Mouse (Mus musculus): ENCODE data around the gene Anks1b.
"Not testable (repeated sequence)": the region's sequence is repeated elsewhere in the genome, so short reads cannot be mapped to it uniquely, and the experiment has no call there.

Anks1b gene

GRCm38 (mm10) chr10:90562906-90563305 lies 689.6 kb downstream of the Anks1b start:
- DNase-seq (ENCODE audit: low read depth, low spot score) = no peak

- no peak for DNase-seq (ENCODE audit: low read depth, low spot score)
Measured at GRCm38 (mm10) chr10:90576191-90577098, 703.1 kb downstream of the Anks1b start.

GRCm38 (mm10) chr10:90577099-90577461 lies 703.8 kb downstream of the Anks1b start:
- DNase-seq (ENCODE audit: low read depth, low spot score) = peak; percentile 6

DNA sequence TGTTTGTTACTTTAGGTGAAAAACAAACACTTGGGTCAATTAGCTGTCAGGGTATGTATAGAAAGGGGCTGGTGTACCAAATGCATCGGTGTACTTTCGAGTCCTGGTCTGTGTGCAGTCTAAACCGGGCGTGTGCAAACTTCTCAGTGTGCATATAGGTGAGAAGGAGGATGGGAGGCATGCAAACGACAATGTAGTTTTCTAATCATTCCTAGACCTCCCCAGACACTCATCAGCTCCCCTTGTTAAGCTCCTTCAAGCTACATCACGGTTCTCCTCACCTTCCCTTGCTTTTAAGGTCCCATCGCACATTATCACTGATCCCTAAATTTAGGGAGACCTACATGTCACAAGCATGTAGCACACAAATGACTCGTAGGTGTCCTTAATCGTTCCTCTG lies 704.5 kb downstream of the Anks1b start:
- DNase-seq (ENCODE audit: low read depth, low spot score) = no peak

- no peak for DNase-seq (ENCODE audit: low read depth, low spot score)
Measured at GRCm38 (mm10) chr10:90579970-90580369, 706.7 kb downstream of the Anks1b start.

DNA sequence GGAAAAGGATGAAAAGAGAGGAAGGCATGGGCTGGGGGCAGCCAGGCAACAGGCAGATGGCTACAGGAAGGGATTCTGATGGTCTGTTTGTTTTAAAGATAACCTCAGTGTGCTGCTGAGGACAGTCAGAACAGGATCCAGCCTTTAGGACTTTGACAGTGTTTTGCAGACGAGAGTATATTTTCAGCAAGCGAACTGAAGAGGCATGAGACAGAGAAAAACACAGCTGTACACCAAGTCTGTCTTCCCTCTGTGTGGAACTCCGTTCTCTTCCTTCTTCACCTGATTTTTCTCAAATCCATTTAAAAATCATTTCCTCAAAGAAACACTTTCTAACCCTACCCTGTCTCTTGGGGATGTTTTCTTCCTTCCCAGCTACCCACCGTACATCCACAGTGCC lies 710.7 kb downstream of the Anks1b start:
- DNase-seq (ENCODE audit: low read depth, low spot score) = no peak

GRCm38 (mm10) chr10:90596142-90596541 lies 722.8 kb downstream of the Anks1b start:
- peak; percentile 6 for DNase-seq (ENCODE audit: low read depth, low spot score)

GRCm38 (mm10) chr10:90596576-90596975 lies 723.3 kb downstream of the Anks1b start:
- DNase-seq (ENCODE audit: low read depth, low spot score) = no peak

GRCm38 (mm10) chr10:90599149-90599548 lies 725.8 kb downstream of the Anks1b start:
- no peak for DNase-seq (ENCODE audit: low read depth, low spot score)

- DNase-seq (ENCODE audit: low read depth, low spot score) = no peak
Measured at GRCm38 (mm10) chr10:90599726-90600531, 726.6 kb downstream of the Anks1b start.

DNA sequence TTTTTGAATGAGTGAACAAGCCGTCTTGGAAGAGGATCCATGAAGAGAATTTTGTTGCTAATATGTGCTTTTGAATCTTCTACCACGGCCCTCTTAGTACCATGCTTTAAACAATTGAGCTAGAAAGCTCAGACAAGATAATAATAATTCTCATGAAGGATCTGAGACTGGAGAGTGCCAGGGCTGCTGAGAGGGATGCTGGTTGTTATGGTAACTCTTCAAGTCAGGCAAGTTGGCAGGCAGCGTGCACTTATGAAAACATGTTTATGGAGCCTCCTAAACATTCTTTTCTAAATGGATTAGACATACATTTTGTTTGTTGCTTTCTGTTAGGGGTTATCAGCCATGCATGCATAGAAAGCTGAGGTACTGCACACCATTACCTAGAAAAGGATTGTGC lies 734.3 kb downstream of the Anks1b start:
- no peak for DNase-seq (ENCODE audit: low read depth, low spot score)

GRCm38 (mm10) chr10:90609437-90609836 lies 736.1 kb downstream of the Anks1b start:
- DNase-seq (ENCODE audit: low read depth, low spot score) = no peak

DNA sequence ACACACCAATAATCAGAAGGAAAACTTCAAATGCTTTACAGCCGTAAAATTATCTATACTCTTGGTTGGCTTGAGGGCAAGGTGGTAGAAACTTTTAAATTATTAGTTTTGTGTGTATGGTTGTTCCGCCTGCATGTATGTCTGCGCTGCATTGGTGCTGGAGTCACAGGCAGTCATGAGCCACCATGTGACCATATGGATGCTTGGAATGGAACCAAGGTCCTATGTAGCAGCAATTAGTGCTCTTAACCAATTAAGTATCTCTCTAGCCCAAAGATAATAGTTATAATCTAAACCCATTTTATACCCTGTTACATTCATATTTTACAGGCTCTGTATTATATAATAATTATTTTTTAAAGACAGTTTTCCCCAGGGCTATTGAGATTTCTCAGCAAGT lies 739.7 kb downstream of the Anks1b start:
- DNase-seq (ENCODE audit: low read depth, low spot score) = no peak

- DNase-seq (ENCODE audit: low read depth, low spot score) = no peak
Measured at GRCm38 (mm10) chr10:90615196-90615595, 741.9 kb downstream of the Anks1b start.

DNA sequence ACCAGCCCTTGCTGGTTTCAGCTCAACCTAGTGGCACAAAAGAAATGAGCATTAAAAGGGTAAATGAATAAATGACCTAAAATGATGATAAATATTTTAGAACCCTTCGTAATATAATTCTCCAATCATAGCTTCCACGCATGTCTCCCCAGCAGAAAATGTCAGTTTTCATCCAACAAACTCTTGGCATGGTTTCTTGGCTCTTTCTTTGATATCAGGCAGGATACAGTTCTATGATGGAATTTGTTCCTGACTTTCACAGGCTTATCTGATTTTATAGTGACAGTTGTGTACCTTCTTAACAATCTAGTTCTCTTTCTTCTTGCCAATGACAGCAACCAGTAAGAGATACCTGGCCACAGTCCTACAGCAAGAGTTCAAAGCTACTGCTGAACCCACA lies 743.3 kb downstream of the Anks1b start:
- DNase-seq (ENCODE audit: low read depth, low spot score) = no peak

DNA sequence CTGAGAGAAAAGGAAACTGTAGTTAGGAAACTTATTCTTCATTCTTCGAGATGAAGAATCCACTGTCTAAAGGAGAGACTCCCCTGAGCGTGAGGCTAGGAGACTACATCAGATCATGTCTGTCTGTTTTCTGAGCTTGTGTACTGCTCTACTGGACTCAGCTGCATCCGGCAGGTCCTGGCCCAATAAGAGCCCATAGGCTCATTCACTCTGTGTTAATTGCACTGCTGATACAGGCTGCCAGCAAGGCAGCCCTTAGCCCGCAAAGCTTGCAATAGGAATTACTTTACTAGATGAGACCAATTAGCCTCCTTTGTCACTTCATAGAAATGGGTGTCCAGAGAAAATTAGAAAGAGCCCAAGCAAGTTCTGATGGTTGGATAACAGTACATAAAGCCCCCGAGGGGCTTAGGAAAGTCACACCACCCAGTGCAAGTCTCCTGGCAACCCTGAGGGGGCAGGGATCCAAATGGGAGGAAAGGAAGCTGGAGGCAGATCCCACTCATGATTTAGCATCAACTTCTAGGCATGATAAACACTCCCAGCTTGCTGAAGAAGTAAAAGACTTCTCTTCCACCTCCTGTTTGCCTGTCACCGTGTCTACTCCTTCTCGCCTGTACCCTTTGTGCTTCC lies 744.5 kb downstream of the Anks1b start:
- no peak for DNase-seq (ENCODE audit: low read depth, low spot score)

DNA sequence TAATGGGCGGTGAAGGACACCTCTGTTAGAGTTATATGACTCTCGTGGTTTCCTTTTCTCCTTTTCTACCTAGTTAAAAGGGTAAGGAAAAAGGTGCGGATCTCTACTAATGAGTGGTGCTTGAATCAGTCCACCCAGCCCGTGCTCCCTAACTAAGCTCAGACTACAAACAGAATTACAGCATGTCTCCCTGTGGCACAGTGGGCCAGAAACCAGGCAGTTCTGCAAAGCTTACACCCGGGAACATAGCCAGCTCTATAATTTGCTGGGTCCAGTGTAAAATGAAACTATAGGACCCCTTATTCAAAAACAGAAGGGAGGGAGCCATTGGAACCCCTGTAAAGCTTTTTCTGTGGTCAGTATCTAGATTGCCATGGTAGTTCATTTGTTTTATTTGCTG lies 754.2 kb downstream of the Anks1b start:
- DNase-seq (ENCODE audit: low read depth, low spot score) = no peak

DNA sequence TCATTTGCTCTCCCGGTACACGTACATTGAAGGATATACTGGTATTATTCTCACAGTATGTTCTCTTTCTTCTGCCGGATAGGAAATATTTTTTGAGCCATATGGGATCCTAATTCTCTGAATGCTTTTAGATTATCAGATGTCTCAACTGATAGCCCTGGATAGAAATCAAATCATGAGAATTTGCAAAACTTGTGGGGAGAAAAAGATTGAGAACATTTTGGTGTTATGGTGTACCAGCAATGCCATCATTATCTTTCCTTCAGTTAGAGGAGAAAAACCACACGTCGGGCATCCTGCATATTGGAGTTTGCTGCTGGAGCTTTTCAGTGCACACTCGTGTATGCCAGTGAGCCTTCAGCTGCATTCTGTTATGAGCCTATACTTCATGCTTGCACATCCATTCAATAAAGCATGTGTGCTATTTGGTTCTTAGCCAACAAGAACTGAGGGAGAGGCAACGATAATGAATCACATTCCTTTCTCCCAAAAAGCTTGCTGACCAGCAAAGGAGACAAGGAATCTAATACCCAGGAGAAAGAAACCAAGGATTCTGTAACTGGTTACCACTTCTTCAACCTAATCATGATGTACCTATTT lies 756.9 kb downstream of the Anks1b start:
- no peak for DNase-seq (ENCODE audit: low read depth, low spot score)

- DNase-seq (ENCODE audit: low read depth, low spot score) = not testable (repeated sequence)
Measured at GRCm38 (mm10) chr10:90630794-90631193, 757.5 kb downstream of the Anks1b start.

DNA sequence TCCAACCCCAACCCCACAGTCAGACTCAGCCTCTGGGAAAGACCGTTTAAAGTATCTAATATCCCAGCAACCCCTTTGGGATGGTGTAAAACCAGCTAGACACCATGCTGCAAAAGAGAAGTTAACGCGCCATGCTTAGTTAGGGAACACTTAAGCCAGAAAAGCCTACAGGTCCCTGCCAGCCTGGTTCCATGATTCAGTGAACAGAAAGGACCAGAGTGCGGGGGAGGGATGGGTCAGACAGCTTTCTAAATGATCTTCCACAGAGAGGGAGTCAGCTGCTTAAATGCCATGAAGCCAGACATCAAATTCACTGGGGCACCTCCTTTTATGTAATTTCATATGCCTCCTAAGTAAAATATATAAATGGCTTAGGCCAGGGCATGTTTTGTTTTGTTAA lies 764.0 kb downstream of the Anks1b start:
- DNase-seq (ENCODE audit: low read depth, low spot score) = no peak

- no peak for DNase-seq (ENCODE audit: low read depth, low spot score)
Measured at GRCm38 (mm10) chr10:90649681-90650080, 776.4 kb downstream of the Anks1b start.
